Mouse (Mus musculus) kidney, adult 11 months (tissue): ENCODE measurements around the gene Usp53.
A peak's percentile ranks its signal among the peaks of the same experiment; 100 is the strongest.
"Not testable (repeated sequence)": the region's sequence is repeated elsewhere in the genome, so short reads cannot be mapped to it uniquely, and the experiment has no call there.

Source experiments
- DNase-seq: peaks from one replicate; pipeline ENCODE4 v3.0.0; 2022

Usp53 gene

DNA sequence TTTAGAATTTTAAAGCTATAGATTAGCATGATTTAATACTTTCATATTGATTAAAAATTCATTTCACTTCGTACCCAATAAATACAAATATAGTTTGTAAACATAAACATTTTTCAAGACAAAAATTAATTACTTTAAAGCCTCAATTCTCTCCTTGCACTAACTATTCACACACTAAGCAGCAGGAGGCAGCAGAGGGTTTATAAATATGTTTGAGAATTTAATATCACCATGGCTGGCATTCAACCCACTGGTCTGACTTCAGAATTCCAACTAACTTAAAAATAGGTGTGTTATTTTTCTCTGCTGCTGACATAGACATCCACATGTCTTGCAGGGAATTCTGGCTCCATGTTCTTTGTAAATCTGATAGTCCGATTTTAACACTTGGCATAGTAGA is 45.1 kb downstream of the Usp53 start:
- DNase-seq: no peak

- DNase-seq: not testable (repeated sequence)
These were observed 47.1 kb downstream of the Usp53 start for GRCm38 (mm10) chr3:122937176-122937575.

GRCm38 (mm10) chr3:122932466-122932865 is 51.8 kb downstream of the Usp53 start:
- DNase-seq: no peak

GRCm38 (mm10) chr3:122929723-122930122 is 54.6 kb downstream of the Usp53 start:
- DNase-seq: no peak

- peak; percentile 97 for DNase-seq
These were observed 60.0 kb downstream of the Usp53 start, which contains the start of gene 1810037I17Rik for GRCm38 (mm10) chr3:122924009-122924914. TSS of gene 1810037I17Rik (plus strand) at chr3:122924203.

DNA sequence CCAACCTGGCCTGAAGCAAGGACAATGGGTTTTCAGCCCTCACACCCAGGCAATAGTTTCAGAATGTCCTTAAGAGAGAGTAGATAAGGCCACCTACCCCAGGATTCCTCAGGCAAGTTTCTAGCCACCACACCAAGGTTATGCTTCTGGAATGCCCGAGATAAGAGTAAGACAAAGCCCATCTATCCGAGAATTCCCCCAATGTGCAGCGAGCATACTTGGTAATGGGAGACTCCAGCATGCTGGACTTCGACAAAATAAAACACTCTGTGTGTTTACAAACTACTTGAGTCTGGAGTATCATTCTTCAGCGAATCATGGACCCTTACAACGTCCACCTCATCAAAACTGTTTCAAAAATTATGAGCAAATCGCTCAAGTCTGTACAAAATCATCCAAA is 61.2 kb downstream of the Usp53 start:
- DNase-seq: no peak

DNA sequence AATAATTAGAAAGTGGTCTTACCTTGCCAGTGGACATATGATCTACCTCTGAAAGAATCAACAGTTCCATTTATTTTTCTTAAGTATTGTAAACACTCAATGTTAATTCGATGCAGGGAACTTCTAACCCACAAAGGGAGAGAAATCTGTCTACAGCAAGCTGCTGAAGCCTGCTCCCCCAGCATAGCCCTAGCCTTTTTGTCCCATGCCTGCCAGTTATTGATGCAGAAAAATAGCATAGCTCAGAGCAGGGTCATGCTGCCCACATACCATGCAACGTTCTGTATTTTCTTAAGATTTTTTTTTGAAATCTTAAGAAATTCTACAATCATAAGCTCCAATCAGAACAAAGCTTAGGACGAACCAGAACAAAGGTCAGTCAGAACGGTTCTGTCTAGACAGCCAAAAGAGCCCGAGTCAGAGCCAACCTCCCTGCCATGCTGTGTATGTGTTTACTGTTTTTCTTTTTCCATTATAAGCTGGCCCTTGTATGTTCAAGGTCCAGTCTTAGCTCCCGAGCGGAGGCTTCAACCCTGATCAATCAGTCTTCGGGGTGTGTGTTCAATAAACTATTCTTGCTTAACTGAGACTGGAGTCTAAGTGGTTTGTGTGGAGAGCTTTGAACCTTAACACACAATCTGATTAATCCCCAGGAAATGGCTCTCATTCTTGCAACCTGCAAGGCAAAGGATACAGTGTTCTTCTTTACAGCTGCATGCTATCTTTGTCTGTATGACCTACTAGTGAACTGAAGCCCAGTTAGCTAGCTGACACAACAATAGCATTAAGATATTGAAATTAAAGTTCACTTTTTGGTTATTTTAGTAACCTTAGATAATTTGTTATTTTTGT is 62.4 kb downstream of the Usp53 start:
- peak; percentile 49 for DNase-seq

GRCm38 (mm10) chr3:122920572-122921435 is 63.5 kb downstream of the Usp53 start:
- no peak for DNase-seq

DNA sequence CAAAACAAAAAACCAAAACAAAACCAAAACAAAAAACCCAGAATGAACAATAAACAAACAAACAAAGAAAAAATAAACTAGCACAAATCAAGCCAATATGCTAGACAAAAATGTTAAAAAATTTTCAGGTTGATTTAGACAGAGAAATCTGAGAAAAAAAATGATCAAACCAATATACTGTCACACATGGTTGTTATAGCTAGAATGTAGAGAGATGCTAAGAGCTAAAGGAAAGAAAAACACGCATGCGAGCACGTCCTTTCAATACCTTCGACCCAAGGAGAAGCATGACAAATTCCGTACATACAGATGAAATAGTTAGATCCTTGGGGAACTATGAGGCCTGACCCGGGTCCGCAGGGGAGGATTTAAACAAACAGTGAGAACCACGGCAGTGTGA is 65.0 kb downstream of the Usp53 start, which contains the start of gene Gm10959:
Gene Gm10959, minus strand, starts transcription at position 101 of the 400 bp plus-strand sequence.
- no peak for DNase-seq

DNA sequence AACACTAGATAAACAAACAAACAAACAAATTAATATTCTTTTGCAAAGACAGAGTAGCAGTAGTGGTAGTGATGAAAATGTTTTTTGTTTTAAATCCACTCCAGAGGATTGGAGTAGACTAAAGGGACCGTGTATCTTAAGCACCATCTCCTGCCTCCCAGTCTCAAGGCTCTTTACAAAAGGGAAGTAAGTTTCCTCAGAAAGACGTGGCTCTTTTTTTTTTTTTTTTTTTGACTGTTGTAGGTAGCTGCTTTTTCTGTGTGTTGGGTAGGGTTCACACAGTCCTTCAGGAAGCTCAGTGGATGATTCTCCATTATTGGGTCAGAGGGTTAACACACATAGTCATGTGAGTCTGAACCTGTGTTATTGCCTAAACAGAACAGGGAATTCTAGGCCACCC is 65.6 kb downstream of the Usp53 start:
- DNase-seq: no peak

GRCm38 (mm10) chr3:122916191-122916680 is 68.1 kb downstream of the Usp53 start:
- DNase-seq: no peak

GRCm38 (mm10) chr3:122915493-122915892 is 68.8 kb downstream of the Usp53 start:
- DNase-seq: no peak

DNA sequence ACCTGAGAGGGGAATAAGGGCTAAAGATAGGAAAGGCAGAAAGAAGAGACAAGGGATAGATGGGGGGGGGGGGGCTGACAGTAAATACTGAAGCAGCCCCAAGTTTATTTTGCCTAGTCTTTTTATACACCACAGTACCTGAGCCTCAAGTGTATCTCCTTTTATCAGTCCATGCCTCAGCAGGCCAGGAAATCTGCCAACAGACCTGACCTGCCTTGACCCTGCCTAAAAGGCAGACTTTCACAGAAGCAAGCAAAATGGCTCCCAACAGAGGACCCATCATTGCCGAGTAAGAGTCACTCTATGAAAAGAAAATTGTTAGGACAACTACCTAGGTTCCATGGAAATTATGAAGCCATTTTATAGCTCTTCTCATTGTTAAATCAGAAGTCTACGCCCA is 76.5 kb downstream of the Usp53 start:
- DNase-seq: no peak

- DNase-seq: no peak
These were observed 80.4 kb downstream of the Usp53 start for GRCm38 (mm10) chr3:122903746-122904433.

DNA sequence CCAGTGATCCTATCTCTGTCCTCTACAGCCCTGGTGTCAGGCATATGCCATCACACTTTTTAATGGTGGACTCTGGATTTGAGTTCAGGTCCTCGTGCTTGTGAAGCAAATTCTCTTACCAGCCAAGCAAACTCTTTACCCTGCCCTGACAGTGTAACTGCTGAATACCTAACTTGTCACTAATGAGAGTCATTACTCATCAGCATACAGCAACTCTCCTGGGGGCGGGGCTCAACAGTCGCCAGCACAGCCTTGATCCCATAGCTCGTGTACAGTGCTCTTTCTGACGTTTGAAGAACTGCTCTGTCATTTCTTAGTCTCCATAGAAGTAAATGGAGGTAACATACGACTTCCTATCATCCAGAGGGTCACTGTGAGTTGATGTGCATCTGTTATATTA is 86.1 kb downstream of the Usp53 start:
- DNase-seq: no peak

DNA sequence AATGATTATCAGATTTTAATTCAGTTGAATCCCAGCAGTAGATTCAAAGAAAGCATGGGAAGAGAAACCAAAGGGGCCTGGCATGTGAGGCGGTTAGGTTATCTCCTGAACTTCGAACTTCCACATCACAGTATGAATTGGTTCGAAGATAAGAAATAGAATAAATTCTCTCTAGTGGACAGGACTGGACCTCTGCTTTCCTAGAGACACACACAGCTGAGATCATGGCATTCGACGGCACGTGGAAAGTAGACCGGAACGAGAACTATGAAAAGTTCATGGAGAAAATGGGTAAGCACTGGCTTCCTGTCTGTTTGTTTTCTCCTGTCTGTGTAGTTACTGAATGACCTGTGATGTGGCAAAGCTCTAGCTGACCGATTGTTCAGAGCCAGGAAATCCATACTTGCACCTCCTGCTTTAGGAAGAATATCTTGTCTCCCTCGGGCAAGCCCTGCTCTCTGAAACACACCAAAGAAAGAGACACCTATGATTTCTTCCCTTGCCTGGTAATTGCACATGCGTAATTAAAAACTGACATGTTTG is 89.0 kb downstream of the Usp53 start:
- DNase-seq: no peak

DNA sequence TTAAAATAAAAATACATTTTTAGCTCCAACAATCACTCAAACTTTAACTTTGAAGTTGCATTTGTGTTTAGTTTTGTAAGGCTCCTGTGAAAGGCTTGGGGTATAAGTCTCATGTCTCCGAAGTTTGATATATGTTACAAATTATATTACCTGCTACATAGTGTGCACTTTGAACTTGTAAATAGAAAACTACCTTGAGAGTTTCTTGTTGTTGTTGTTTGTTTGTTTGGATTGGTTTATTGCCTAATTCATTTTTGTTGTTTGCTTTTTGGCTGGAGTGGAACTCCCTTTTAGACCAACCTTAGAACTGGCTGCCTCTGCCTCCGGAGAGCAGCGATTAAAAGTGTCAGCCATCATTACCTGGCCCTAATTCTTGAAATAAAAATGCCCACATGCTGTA is 89.5 kb downstream of the Usp53 start, which contains the start of gene Fabp2:
Gene Fabp2, plus strand, starts transcription at position 301 of the 400 bp plus-strand sequence.
- no peak for DNase-seq

DNA sequence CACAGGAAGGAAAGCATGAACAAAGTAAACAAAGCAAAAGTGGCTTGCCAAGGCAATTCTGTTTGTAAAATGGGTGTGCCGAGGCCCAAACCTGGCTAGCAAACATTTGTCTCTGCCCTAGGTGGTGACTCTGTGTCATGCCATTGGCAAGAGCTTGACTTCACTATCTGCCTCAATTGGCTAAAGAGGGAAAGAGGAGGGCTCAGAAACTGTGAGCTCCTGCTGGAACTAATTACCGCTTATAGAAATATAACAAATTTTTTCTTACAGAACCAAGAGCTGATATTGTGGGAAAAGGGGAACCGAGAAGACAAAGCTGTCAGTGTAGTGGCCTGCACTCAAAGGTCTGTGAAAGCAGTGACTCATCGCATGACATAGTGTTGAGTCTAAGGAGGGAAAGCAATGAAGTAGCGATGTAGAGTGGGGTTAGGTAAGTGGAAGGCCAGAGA is 95.9 kb downstream of the Usp53 start:
- no peak for DNase-seq

DNA sequence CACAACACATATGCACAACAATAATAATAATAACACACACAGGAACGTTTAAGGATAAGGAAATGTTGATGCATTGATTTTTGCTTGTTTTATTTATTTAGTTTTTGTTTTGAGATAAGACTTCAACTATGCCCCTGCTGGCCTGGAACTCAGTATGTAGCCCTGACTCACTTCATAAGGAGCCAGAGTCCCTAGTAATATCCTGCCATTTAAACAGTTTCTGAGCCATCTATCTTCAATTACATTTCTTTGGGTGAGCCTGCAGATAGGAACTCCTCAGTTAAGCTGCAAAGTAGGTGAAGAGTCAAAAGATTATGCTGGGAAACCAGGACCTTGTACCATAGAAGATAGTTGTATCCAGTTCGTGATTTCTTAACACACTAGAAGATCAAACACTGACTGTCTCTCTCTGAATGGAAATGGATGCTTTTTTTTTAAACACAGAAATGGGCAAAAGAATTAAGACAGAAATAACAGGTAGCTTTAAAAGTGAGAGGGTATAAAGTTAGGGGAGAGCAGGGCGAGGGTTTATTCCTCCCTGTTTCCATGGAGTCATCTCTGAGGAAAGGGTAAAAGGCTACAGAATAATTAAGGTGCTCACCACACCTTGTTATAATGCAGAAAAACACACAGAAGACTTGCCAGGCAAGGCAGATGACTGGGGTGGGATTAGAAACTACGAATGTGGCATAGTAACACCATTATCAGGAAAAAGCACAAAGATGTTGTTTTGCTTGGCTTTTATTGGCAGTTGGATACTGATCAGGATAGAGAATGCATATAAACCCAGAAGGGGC is 96.6 kb downstream of the Usp53 start:
- DNase-seq: no peak
